Mouse (Mus musculus) cerebellum, postnatal 14 days (tissue): ENCODE data around the gene Fsd2.

Source experiments
- DNase-seq, 2 experiments: peaks; one replicate each; pipeline ENCODE4 v3.0.0; 2021; ENCODE audit warnings: mixed read lengths in 2 of 2

Fsd2 gene

GRCm38 (mm10) chr7:81540999-81541398 lies 25.7 kb downstream of the Fsd2 start:
- peak; percentile 15 to 25 for DNase-seq

- no peak for DNase-seq
Measured at GRCm38 (mm10) chr7:81539565-81539964, 27.2 kb downstream of the Fsd2 start.

GRCm38 (mm10) chr7:81538070-81538675 lies 28.6 kb downstream of the Fsd2 start:
- DNase-seq, result peak; percentile 30 to 52

- no peak for DNase-seq
Measured at GRCm38 (mm10) chr7:81536478-81536877, 30.3 kb downstream of the Fsd2 start.

- DNase-seq, result no peak
Measured at GRCm38 (mm10) chr7:81531462-81531861, 35.3 kb downstream of the Fsd2 start.

- no peak for DNase-seq
Measured at GRCm38 (mm10) chr7:81528918-81529317, 37.8 kb downstream of the Fsd2 start.

GRCm38 (mm10) chr7:81523663-81524017 lies 43.1 kb downstream of the Fsd2 start:
- DNase-seq, result no peak

- DNase-seq, result peak; percentile 92 to 93
Measured at GRCm38 (mm10) chr7:81523008-81523662, 43.6 kb downstream of the Fsd2 start.

GRCm38 (mm10) chr7:81516154-81517030 lies 50.4 kb downstream of the Fsd2 start:
- no peak for DNase-seq

GRCm38 (mm10) chr7:81514906-81515590 lies 51.7 kb downstream of the Fsd2 start:
- DNase-seq, result no peak

- DNase-seq, result no peak
Measured at GRCm38 (mm10) chr7:81501050-81501449, 65.7 kb downstream of the Fsd2 start.

- no peak for DNase-seq
Measured at GRCm38 (mm10) chr7:81498181-81498580, 68.6 kb downstream of the Fsd2 start, which contains the start of gene BC048679. Gene BC048679 (minus strand): TSS chr7:81498281.

GRCm38 (mm10) chr7:81497171-81497570 lies 69.6 kb downstream of the Fsd2 start:
- no peak for DNase-seq

GRCm38 (mm10) chr7:81493331-81494021 lies 73.3 kb downstream of the Fsd2 start, which contains the start of gene Ap3b2:
Gene Ap3b2 (minus strand): TSS chr7:81493925.
- DNase-seq, result peak; percentile 84 to 87

GRCm38 (mm10) chr7:81492628-81493027 lies 74.1 kb downstream of the Fsd2 start:
- DNase-seq, result no peak

- DNase-seq, result no peak
Measured at GRCm38 (mm10) chr7:81489649-81490048, 77.1 kb downstream of the Fsd2 start.
